Mouse (Mus musculus): ENCODE results near the gene Nop9. TPM values are rescaled to one million over a fixed set of nuclear protein-coding genes. Genes with fewer than 3 reads are reported as not detected.
A peak's percentile ranks its signal among the peaks of the same experiment; 100 is the strongest.
"Not testable (repeated sequence)": the region's sequence is repeated elsewhere in the genome, so short reads cannot be mapped to it uniquely, and the experiment has no call there.

Nop9 gene
- polyA plus RNA-seq, 2 experiments = 23.5 to 37.6 TPM

DNA sequence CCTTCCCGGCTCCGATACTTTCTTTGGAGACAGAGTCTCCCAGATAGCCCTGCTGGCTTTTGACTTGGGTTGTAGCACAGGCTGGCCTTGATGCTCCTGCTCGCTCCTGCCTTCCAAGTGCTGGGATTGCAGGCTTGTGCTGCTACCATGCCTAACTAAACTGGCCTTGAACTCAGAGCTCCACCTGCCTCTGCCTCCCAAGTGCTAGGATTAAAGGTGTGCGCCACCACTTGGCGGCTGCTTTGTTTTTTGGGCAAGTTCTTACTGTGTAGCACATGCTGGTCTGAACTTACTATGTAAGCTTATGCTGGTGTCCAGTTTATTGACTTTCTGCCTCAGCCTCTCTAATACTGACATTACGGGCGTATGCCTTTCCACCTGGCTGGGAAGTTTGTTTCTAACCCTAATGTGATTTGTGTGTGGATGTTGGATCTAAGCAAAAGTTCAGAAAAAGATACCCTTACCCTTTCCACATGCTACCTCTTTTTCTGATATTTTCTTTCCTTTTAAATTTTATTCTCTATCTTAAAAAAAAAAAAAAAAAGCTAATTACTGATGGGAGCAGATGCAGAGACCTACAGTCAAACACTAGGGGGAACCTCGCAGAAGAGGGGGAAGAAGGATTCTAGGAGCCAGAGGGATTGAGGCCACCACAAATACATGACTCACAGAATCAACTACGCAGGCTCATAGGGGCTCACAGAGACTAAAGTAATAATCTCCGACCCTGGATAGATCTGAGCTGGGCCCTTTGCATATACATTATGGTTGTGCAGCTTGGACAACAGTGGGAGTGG, 1.8 kb downstream of the Nop9 start:
- 89% methylated on average over 10 of the region's 10 CpGs for WGBS

GRCm38 (mm10) chr14:55757566-55757965, 12.1 kb downstream of the Nop9 start:
- peaks cover 6% of the 10 kb centered on the region for H3K4me1 ChIP-seq (ENCODE audit: control insufficient read depth, insufficient read depth, low read length)
- DNase-seq (ENCODE audit: low spot score) (no peak), ATAC-seq (ENCODE audit: low FRiP score, low read depth) (no peak)
- H3K27me3 ChIP-seq (ENCODE audit: control insufficient read depth, insufficient read depth, low read length) = 0 out of 2 replicates have a peak, but pooled peaks cover 8% of the 10 kb centered on the region
- no peak for TF ChIP-seq POLR2A (IDR thresholded peaks at IDR 0.05; ENCODE audit: borderline replicate concordance, extremely low read depth, insufficient read depth, insufficient read length)
- WGBS = 80% methylated on average over 6 of the region's 6 CpGs
- no peaks in the 10 kb centered on the region for H3K9me3 ChIP-seq (ENCODE audit: control insufficient read depth, low read length)
- H3K36me3 ChIP-seq (ENCODE audit: control insufficient read depth, insufficient read depth, low read length) = peaks cover 37% of the 10 kb centered on the region
- H3K9ac ChIP-seq (ENCODE audit: low read depth, low read length, severe bottlenecking) = no peak overlapping the region
- no peak overlapping the region for H3K4me3 ChIP-seq (replicated peaks; ENCODE audit: low read length)
- H3K27ac ChIP-seq (replicated peaks; ENCODE audit: low read depth, low read length) = no peak overlapping the region
- no peak overlapping the region for H3K4me2 ChIP-seq (replicated peaks; ENCODE audit: low read depth, low read length, severe bottlenecking)

More for the DNA sequence above, 1.8 kb downstream of the Nop9 start:
- Histone ChIP-seq H3K9ac (ENCODE audit: low read depth, low read length, severe bottlenecking) (peak overlapping the region; percentile 80; the same call in 1 of the 2 replicates), H3K4me1 (ENCODE audit: control insufficient read depth, insufficient read depth, low read length) (peaks cover 23% of the 10 kb centered on the region), H3K9me3 (ENCODE audit: control insufficient read depth, low read length) (no peaks in the 10 kb centered on the region), H3K4me3 (replicated peaks; ENCODE audit: low read length) (no peak overlapping the region), H3K4me2 (replicated peaks; ENCODE audit: low read depth, low read length, severe bottlenecking) (peak overlapping the region; percentile 69; the same call in 1 of the 2 replicates), H3K36me3 (ENCODE audit: control insufficient read depth, insufficient read depth, low read length) (peaks cover 38% of the 10 kb centered on the region), H3K27ac (replicated peaks; ENCODE audit: low read depth, low read length) (no peak overlapping the region), H3K27me3 (ENCODE audit: control insufficient read depth, insufficient read depth, low read length) (no peaks in the 10 kb centered on the region)
- DNase-seq (ENCODE audit: low spot score) (no peak), ATAC-seq (ENCODE audit: low FRiP score, low read depth) (no peak)
- no peak for TF ChIP-seq POLR2A (IDR thresholded peaks at IDR 0.05; ENCODE audit: borderline replicate concordance, extremely low read depth, insufficient read depth, insufficient read length)

GRCm38 (mm10) chr14:55758363-55758784, 12.9 kb downstream of the Nop9 start, which contains the start of gene Cideb:
Cideb (minus strand) TSS chr14:55758458.
- WGBS = 23% methylated on average over 8 of the region's 8 CpGs
- peak within 1 kb of the TSS; percentile 9; the same call in 1 of the 2 replicates for H3K4me2 ChIP-seq (replicated peaks; ENCODE audit: low read depth, low read length, severe bottlenecking)
- 0 out of 2 replicates have a peak, but pooled peaks cover 8% of the 10 kb centered on the region for H3K27me3 ChIP-seq (ENCODE audit: control insufficient read depth, insufficient read depth, low read length)
- peaks cover 29% of the 10 kb centered on the region for H3K36me3 ChIP-seq (ENCODE audit: control insufficient read depth, insufficient read depth, low read length)
- ATAC-seq (ENCODE audit: low FRiP score, low read depth) = no peak; the same call in 1 of the 2 replicates
- peaks cover 13% of the 10 kb centered on the region for H3K4me1 ChIP-seq (ENCODE audit: control insufficient read depth, insufficient read depth, low read length)
- TF ChIP-seq POLR2A (IDR thresholded peaks at IDR 0.05; ENCODE audit: borderline replicate concordance, extremely low read depth, insufficient read depth, insufficient read length) = no peak
- no peak within 1 kb of the TSS for H3K27ac ChIP-seq (replicated peaks; ENCODE audit: low read depth, low read length)
- DNase-seq (ENCODE audit: low spot score) = peak; percentile 74
- no peak within 1 kb of the TSS for H3K9ac ChIP-seq (ENCODE audit: low read depth, low read length, severe bottlenecking)
- no peak within 1 kb of the TSS for H3K4me3 ChIP-seq (replicated peaks; ENCODE audit: low read length)
- no peaks in the 10 kb centered on the region for H3K9me3 ChIP-seq (ENCODE audit: control insufficient read depth, low read length)

GRCm38 (mm10) chr14:55760156-55760555, 14.7 kb downstream of the Nop9 start:
- not testable (repeated sequence) for H3K9ac ChIP-seq (ENCODE audit: low read depth, low read length, severe bottlenecking); H3K27me3 ChIP-seq (ENCODE audit: control insufficient read depth, insufficient read depth, low read length); H3K27ac ChIP-seq (replicated peaks; ENCODE audit: low read depth, low read length); H3K9me3 ChIP-seq (ENCODE audit: control insufficient read depth, low read length)
- peaks cover 11% of the 10 kb centered on the region; the same call in 1 of the 2 replicates for H3K36me3 ChIP-seq (ENCODE audit: control insufficient read depth, insufficient read depth, low read length)
- H3K4me1 ChIP-seq (ENCODE audit: control insufficient read depth, insufficient read depth, low read length) = peaks cover 13% of the 10 kb centered on the region
- H3K4me3 ChIP-seq (replicated peaks; ENCODE audit: low read length) = peak overlapping the region; percentile 14
- ATAC-seq (ENCODE audit: low FRiP score, low read depth) (0 out of 2 replicates have a peak, but pooled peaks have one; percentile 12), DNase-seq (ENCODE audit: low spot score) (peak; percentile 74)
- H3K4me2 ChIP-seq (replicated peaks; ENCODE audit: low read depth, low read length, severe bottlenecking) = peak overlapping the region; percentile 38
- 4% methylated on average over 6 of the region's 6 CpGs for WGBS

- Histone ChIP-seq H3K4me2 (replicated peaks; ENCODE audit: low read depth, low read length, severe bottlenecking) (peak within 1 kb of the TSS; percentile 98), H3K4me3 (replicated peaks; ENCODE audit: low read length) (peak within 1 kb of the TSS; percentile 55), H3K27ac (replicated peaks; ENCODE audit: low read depth, low read length) (peak within 1 kb of the TSS; percentile 53), H3K4me1 (ENCODE audit: control insufficient read depth, insufficient read depth, low read length) (peaks cover 13% of the 10 kb centered on the region), H3K9ac (ENCODE audit: low read depth, low read length, severe bottlenecking) (peak within 1 kb of the TSS; percentile 77), H3K9me3 (ENCODE audit: control insufficient read depth, low read length) (no peaks in the 10 kb centered on the region), H3K27me3 (ENCODE audit: control insufficient read depth, insufficient read depth, low read length) (0 out of 2 replicates have a peak, but pooled peaks cover 8% of the 10 kb centered on the region), H3K36me3 (ENCODE audit: control insufficient read depth, insufficient read depth, low read length) (0 out of 2 replicates have a peak, but pooled peaks cover 1% of the 10 kb centered on the region)
- ATAC-seq (ENCODE audit: low FRiP score, low read depth) (no peak), DNase-seq (ENCODE audit: low spot score) (no peak)
- no peak for TF ChIP-seq POLR2A (IDR thresholded peaks at IDR 0.05; ENCODE audit: borderline replicate concordance, extremely low read depth, insufficient read depth, insufficient read length)
- 74% methylated on average over 5 of the region's 6 CpGs for WGBS
Measured at GRCm38 (mm10) chr14:55761163-55761562, 15.7 kb downstream of the Nop9 start, which contains the start of gene Ltb4r2. Ltb4r2 (plus strand) TSS chr14:55761428.

Data from limb, embryonic 14.5 days (tissue).